Mouse (Mus musculus) lung, postnatal 0 days (tissue): ENCODE results near the gene Smc5.

Experiments
- CTCF ChIP-seq: IDR thresholded peaks from 2 replicates; pipeline ENCODE4 v1.5.1; 2016; ENCODE audit warnings: antibody characterized with exemption, mild to moderate bottlenecking
- EP300 ChIP-seq: IDR thresholded peaks from 2 replicates; pipeline ENCODE4 v1.6.1; 2016; ENCODE audit warnings: antibody characterized with exemption, mild to moderate bottlenecking, control low read depth

DNA sequence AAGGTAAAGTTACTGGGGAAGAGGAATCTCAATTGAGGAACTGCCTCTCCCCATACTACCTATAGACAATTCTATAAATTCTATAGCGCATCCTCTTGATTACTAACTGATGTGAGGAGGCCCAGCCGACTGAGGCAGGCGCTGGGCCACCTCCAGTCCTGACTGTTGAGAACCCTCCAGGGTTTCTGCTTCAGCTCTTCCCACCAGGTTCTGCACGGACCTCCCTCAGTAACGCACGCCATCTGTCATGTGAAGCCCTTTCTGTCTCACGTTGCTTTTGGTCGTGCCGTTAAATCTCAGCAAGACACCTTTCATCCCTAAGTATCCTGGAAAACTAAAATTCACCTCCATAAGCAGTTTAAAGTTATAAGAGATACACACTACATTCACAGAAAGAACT, 16.9 kb downstream of the Smc5 start:
- TF ChIP-seq CTCF (no peak), EP300 (no peak)
